Mouse (Mus musculus) stomach, postnatal 0 days (tissue): ENCODE measurements around the gene Fcgrt.

Experiments used
- CTCF ChIP-seq: IDR thresholded peaks from 2 replicates; pipeline ENCODE4 v1.5.1; 2016; ENCODE audit warnings: antibody characterized with exemption, low read depth, mild to moderate bottlenecking, moderate library complexity
- EP300 ChIP-seq: optimal IDR thresholded peaks from 2 replicates; pipeline ENCODE3; 2016; ENCODE audit warnings: antibody characterized with exemption

GRCm38 (mm10) chr7:45106441-45106840 is 2.8 kb upstream of the Fcgrt start:
- TF ChIP-seq EP300 = no peak
- no peak for TF ChIP-seq CTCF
